8 mouse cellular contexts compared by ENCODE assay signal in genomic region chr13:21710821-21711525, GRCm38 (mm10). TPM values are rescaled to one million over a fixed set of nuclear protein-coding genes. Genes with fewer than 3 reads are reported as not detected.
DNase-seq lines count a peak whose midpoint lies in the region; ATAC-seq lines count a peak whose summit lies in the region.

No protein-coding gene starts in this region.

- H3K9ac ChIP-seq in heart, embryonic 12.5 days, result peak overlapping the region; percentile 74
- H3K9ac ChIP-seq in kidney, embryonic 15.5 days, result peak overlapping the region; percentile 45
- peak overlapping the region; percentile 20 for H3K9ac ChIP-seq in liver, embryonic 11.5 days (ENCODE audit: low read depth, low read length)

- no peaks in the 10 kb centered on the region for H3K36me3 ChIP-seq in erythroblast, embryonic 14.5 days (ENCODE audit: control insufficient read depth)
- H3K36me3 ChIP-seq in heart, embryonic 12.5 days, result no peaks in the 10 kb centered on the region
- H3K36me3 ChIP-seq in kidney, embryonic 15.5 days, result no peaks in the 10 kb centered on the region
- H3K36me3 ChIP-seq in liver, embryonic 11.5 days (ENCODE audit: control insufficient read depth, insufficient read depth, low read length), result no peaks in the 10 kb centered on the region

- peak; percentile 80 for ATAC-seq in heart, embryonic 12.5 days (ENCODE audit: insufficient number of reproducible peaks, low FRiP score)
- peak; percentile 80 for ATAC-seq in kidney, embryonic 15.5 days (replicated peaks; ENCODE audit: low FRiP score)
- peak; percentile 74 for ATAC-seq in liver, embryonic 11.5 days (replicated peaks; ENCODE audit: low FRiP score)

- peak; percentile 89 for DNase-seq in CD4-positive helper T cell, adult 2 months (ENCODE audit: low read depth, low spot score)
- DNase-seq in brain, adult 2 months (ENCODE audit: low read depth, low spot score), result peak; percentile 77
- peak; percentile 74 for DNase-seq in liver, embryonic 11.5 days (ENCODE audit: low spot score)
- peak; percentile 96 for DNase-seq in naive thymus-derived CD4-positive, alpha-beta T cell, adult 2 months (ENCODE audit: low read depth)
- peak; percentile 81 to 91 for DNase-seq in spleen, postnatal 4 days (ENCODE audit: low spot score in 2 of 2)

- peak overlapping the region; percentile 80 for H3K4me2 ChIP-seq in heart, embryonic 12.5 days
- H3K4me2 ChIP-seq in kidney, embryonic 15.5 days, result peak overlapping the region; percentile 75
- peak overlapping the region; percentile 91 for H3K4me2 ChIP-seq in liver, embryonic 11.5 days

- WGBS in heart, embryonic 12.5 days, result 3% methylated on average over 22 of the region's 22 CpGs
- WGBS in kidney, embryonic 15.5 days, result 2% methylated on average over 22 of the region's 22 CpGs
- WGBS in liver, embryonic 11.5 days, result 3% methylated on average over 22 of the region's 22 CpGs

- no peak overlapping the region for H3K27ac ChIP-seq in heart, embryonic 12.5 days (ENCODE audit: poor library complexity, severe bottlenecking)
- H3K27ac ChIP-seq in kidney, embryonic 15.5 days, result peak overlapping the region; percentile 54; the same call in 1 of the 2 replicates
- no peak overlapping the region for H3K27ac ChIP-seq in liver, embryonic 11.5 days (ENCODE audit: low read depth, low read length)

- peaks cover 38% of the 10 kb centered on the region for H3K4me1 ChIP-seq in erythroblast, embryonic 14.5 days (ENCODE audit: control insufficient read depth)
- peaks cover 8% of the 10 kb centered on the region for H3K4me1 ChIP-seq in heart, embryonic 12.5 days (replicated peaks)
- peaks cover 17% of the 10 kb centered on the region for H3K4me1 ChIP-seq in kidney, embryonic 15.5 days
- H3K4me1 ChIP-seq in liver, embryonic 11.5 days (replicated peaks; ENCODE audit: control insufficient read depth, insufficient read depth, low read length), result peaks cover 2% of the 10 kb centered on the region; the same call in 1 of the 2 replicates

- no peaks in the 10 kb centered on the region for H3K27me3 ChIP-seq in erythroblast, embryonic 14.5 days (ENCODE audit: control insufficient read depth)
- H3K27me3 ChIP-seq in heart, embryonic 12.5 days (replicated peaks), result no peaks in the 10 kb centered on the region
- no peaks in the 10 kb centered on the region for H3K27me3 ChIP-seq in kidney, embryonic 15.5 days
- no peaks in the 10 kb centered on the region for H3K27me3 ChIP-seq in liver, embryonic 11.5 days (replicated peaks; ENCODE audit: control insufficient read depth, insufficient read depth, low read length)

- peak overlapping the region; percentile 86 for H3K4me3 ChIP-seq in erythroblast, embryonic 14.5 days (replicated peaks)
- H3K4me3 ChIP-seq in heart, embryonic 12.5 days, result peak overlapping the region; percentile 58
- H3K4me3 ChIP-seq in kidney, embryonic 15.5 days (replicated peaks), result peak overlapping the region; percentile 77
- peak overlapping the region; percentile 53 for H3K4me3 ChIP-seq in liver, embryonic 11.5 days (ENCODE audit: low read depth, low read length)

- no peaks in the 10 kb centered on the region for H3K9me3 ChIP-seq in erythroblast, embryonic 14.5 days (ENCODE audit: control insufficient read depth, low read length)
- no peaks in the 10 kb centered on the region for H3K9me3 ChIP-seq in heart, embryonic 12.5 days (replicated peaks)
- H3K9me3 ChIP-seq in kidney, embryonic 15.5 days (replicated peaks), result no peaks in the 10 kb centered on the region
- H3K9me3 ChIP-seq in liver, embryonic 11.5 days (ENCODE audit: control insufficient read depth, low read length), result no peaks in the 10 kb centered on the region

RNA-seq across cellular contexts. Expression of gene Hist1h2bl, which starts 5.0 kb away (rescaled TPM):
- polyA plus RNA-seq in erythroblast, embryonic 14.5 days (2012), result 2.0 and 7.9 TPM in 2 replicates
- polyA plus RNA-seq in heart, embryonic 12.5 days (2016; fragmentation: Nextera tagmentation; extraction: Ambion mirVana), result 0.91 TPM in 1 of 2 replicates, not detected in the other
- polyA plus RNA-seq in kidney, embryonic 15.5 days (2015; fragmentation: Nextera tagmentation; extraction: Ambion mirVana), result 1.6 and 4.5 TPM in 2 replicates
- 1.1 and 1.6 TPM in 2 replicates for polyA plus RNA-seq in liver, embryonic 11.5 days (2014; fragmentation: Nextera tagmentation; extraction: Ambion mirVana)

RNA-seq across cellular contexts. Expression of gene Hist1h2ai, which starts 5.2 kb away (rescaled TPM):
- polyA plus RNA-seq in erythroblast, embryonic 14.5 days (2012), result 28.0 and 37.9 TPM in 2 replicates
- polyA plus RNA-seq in heart, embryonic 12.5 days (2016; fragmentation: Nextera tagmentation; extraction: Ambion mirVana), result 5.4 and 6.6 TPM in 2 replicates
- 29.5 and 35.5 TPM in 2 replicates for polyA plus RNA-seq in kidney, embryonic 15.5 days (2015; fragmentation: Nextera tagmentation; extraction: Ambion mirVana)
- 6.2 and 10.1 TPM in 2 replicates for polyA plus RNA-seq in liver, embryonic 11.5 days (2014; fragmentation: Nextera tagmentation; extraction: Ambion mirVana)

RNA-seq across cellular contexts. Expression of gene Hist1h3h, which starts 6.5 kb away (rescaled TPM):
- 27.8 and 67.4 TPM in 2 replicates for polyA plus RNA-seq in erythroblast, embryonic 14.5 days (2012)
- 2.0 TPM in 2 replicates for polyA plus RNA-seq in heart, embryonic 12.5 days (2016; fragmentation: Nextera tagmentation; extraction: Ambion mirVana)
- polyA plus RNA-seq in kidney, embryonic 15.5 days (2015; fragmentation: Nextera tagmentation; extraction: Ambion mirVana), result 14.2 and 15.6 TPM in 2 replicates
- 4.5 and 6.5 TPM in 2 replicates for polyA plus RNA-seq in liver, embryonic 11.5 days (2014; fragmentation: Nextera tagmentation; extraction: Ambion mirVana)

RNA-seq across cellular contexts. Expression of gene Hist1h2bm, which starts 10.9 kb away (rescaled TPM):
- 1.8 and 3.9 TPM in 2 replicates for polyA plus RNA-seq in erythroblast, embryonic 14.5 days (2012)
- 1.4 and 2.5 TPM in 2 replicates for polyA plus RNA-seq in heart, embryonic 12.5 days (2016; fragmentation: Nextera tagmentation; extraction: Ambion mirVana)
- 4.6 and 5.2 TPM in 2 replicates for polyA plus RNA-seq in kidney, embryonic 15.5 days (2015; fragmentation: Nextera tagmentation; extraction: Ambion mirVana)
- 4.2 and 5.1 TPM in 2 replicates for polyA plus RNA-seq in liver, embryonic 11.5 days (2014; fragmentation: Nextera tagmentation; extraction: Ambion mirVana)

RNA-seq across cellular contexts. Expression of gene Olfr1359, which starts 13.1 kb away (rescaled TPM):
- polyA plus RNA-seq in erythroblast, embryonic 14.5 days (2012), result not detected in 2 replicates
- not detected in 2 replicates for polyA plus RNA-seq in heart, embryonic 12.5 days (2016; fragmentation: Nextera tagmentation; extraction: Ambion mirVana)
- polyA plus RNA-seq in kidney, embryonic 15.5 days (2015; fragmentation: Nextera tagmentation; extraction: Ambion mirVana), result not detected in 2 replicates
- not detected in 2 replicates for polyA plus RNA-seq in liver, embryonic 11.5 days (2014; fragmentation: Nextera tagmentation; extraction: Ambion mirVana)

Comparison
In these comparisons a context has a peak if more than half of its experiments do, and no peak if none do; other contexts are left out.
1. H3K9ac ChIP-seq: peak in every context shown above with its lines; median percentile 74 in heart, embryonic 12.5 days; 45 in kidney, embryonic 15.5 days; 20 in liver, embryonic 11.5 days.